Mouse (Mus musculus) G1E-ER4 (cell line): ENCODE measurements around the gene Cdpf1. TPM values are rescaled to one million over a fixed set of nuclear protein-coding genes. Genes with fewer than 3 reads are reported as not detected.

Source experiments
- GATA1 ChIP-seq: IDR thresholded peaks from one replicate; pipeline ENCODE4 v1.8.0; 2012; ENCODE audit warnings: low read length, inconsistent platforms
- polyA plus RNA-seq: library from polyadenylated mRNA; stranded (reverse); fragments of >175 nt; gene quantifications from 2 replicates; pipeline ENCODE4 v1.2.3, GENCODE M21; 2012

Cdpf1 gene
- polyA plus RNA-seq, 1 experiment: 14.2 TPM

- TF ChIP-seq GATA1: no peak
Observed at GRCm38 (mm10) chr15:85784341-85784740, 27.2 kb downstream of the Cdpf1 start.

GRCm38 (mm10) chr15:85783146-85783545, 28.4 kb downstream of the Cdpf1 start:
- no peak for TF ChIP-seq GATA1

GRCm38 (mm10) chr15:85776771-85777170, 34.7 kb downstream of the Cdpf1 start:
- TF ChIP-seq GATA1: no peak

- TF ChIP-seq GATA1: no peak
Observed at GRCm38 (mm10) chr15:85776241-85776640, 35.3 kb downstream of the Cdpf1 start.

- no peak for TF ChIP-seq GATA1
Observed at GRCm38 (mm10) chr15:85775001-85775400, 36.5 kb downstream of the Cdpf1 start.

GRCm38 (mm10) chr15:85774419-85774818, 37.1 kb downstream of the Cdpf1 start:
- TF ChIP-seq GATA1: no peak

GRCm38 (mm10) chr15:85772146-85772740, 39.3 kb downstream of the Cdpf1 start:
- TF ChIP-seq GATA1: no peak

- TF ChIP-seq GATA1: no peak
Observed at GRCm38 (mm10) chr15:85771306-85772121, 40.0 kb downstream of the Cdpf1 start.

- TF ChIP-seq GATA1: no peak
Observed at GRCm38 (mm10) chr15:85768991-85769390, 42.5 kb downstream of the Cdpf1 start.

GRCm38 (mm10) chr15:85766677-85767076, 44.8 kb downstream of the Cdpf1 start:
- TF ChIP-seq GATA1: no peak

GRCm38 (mm10) chr15:85765022-85765421, 46.5 kb downstream of the Cdpf1 start:
- TF ChIP-seq GATA1: no peak

- no peak for TF ChIP-seq GATA1
Observed at GRCm38 (mm10) chr15:85762761-85763160, 48.7 kb downstream of the Cdpf1 start.

- TF ChIP-seq GATA1: no peak
Observed at GRCm38 (mm10) chr15:85757768-85758167, 53.7 kb downstream of the Cdpf1 start.

Other genes with a start within 250 kb of the Cdpf1 start
- not detected in 2 replicates for gene Wnt7b, start 229.2 kb downstream of the Cdpf1 start, polyA plus RNA-seq
- gene Ppara, start 76.7 kb downstream of the Cdpf1 start, polyA plus RNA-seq: not detected in 2 replicates
- gene Pkdrej, start 10.0 kb upstream of the Cdpf1 start, polyA plus RNA-seq: not detected in 2 replicates
- gene Ttc38, start 20.6 kb upstream of the Cdpf1 start, polyA plus RNA-seq: 1.3 and 3.1 TPM in 2 replicates
- gene Gtse1, start 48.0 kb upstream of the Cdpf1 start, polyA plus RNA-seq: 87.8 and 97.1 TPM in 2 replicates
- 47.2 and 57.8 TPM in 2 replicates for gene Trmu, start 67.6 kb upstream of the Cdpf1 start, polyA plus RNA-seq
- 0.39 and 0.56 TPM in 2 replicates for gene Celsr1, start 222.1 kb upstream of the Cdpf1 start, polyA plus RNA-seq
- 30.9 and 33.5 TPM in 2 replicates for gene Gramd4, start 246.0 kb upstream of the Cdpf1 start, polyA plus RNA-seq